ENCODE assay signal across 12 mouse cellular contexts in genomic region chr11:106703931-106704330, GRCm38 (mm10). TPM values are rescaled to one million over a fixed set of nuclear protein-coding genes. Genes with fewer than 3 reads are reported as not detected.
"Had no signal": no experiment of that assay in that cellular context is flagged by ENCODE, and none has a peak within 500 bp of the region (broad histone marks: within the 10 kb centered on the region; RNA-seq: fewer than 3 reads in every experiment).

No protein-coding gene starts in this region.

- DNase-seq: kidney, adult 8-10 months; kidney, postnatal 10 days; kidney, postnatal 36 days; layer of hippocampus, postnatal 36 days; liver, embryonic 13.5 days; lung, embryonic 14.5 days; midbrain, embryonic 14.5 days; thymus, postnatal 25 days had no signal

- H3K9me3 ChIP-seq: kidney, embryonic 15.5 days; liver, embryonic 13.5 days had no signal

- H3K27ac ChIP-seq: kidney, embryonic 15.5 days; left cerebral cortex, adult 2 months; liver, embryonic 13.5 days; macrophage had no signal

- H3K9ac ChIP-seq: kidney, embryonic 15.5 days; liver, embryonic 13.5 days; lung, embryonic 14.5 days had no signal

- H3K27me3 ChIP-seq: kidney, embryonic 15.5 days; liver, embryonic 13.5 days had no signal

- H3K36me3 ChIP-seq: kidney, embryonic 15.5 days; liver, embryonic 13.5 days had no signal

- H3K4me3 ChIP-seq: kidney, embryonic 15.5 days; left cerebral cortex, adult 2 months; liver, embryonic 13.5 days had no signal

RNA-seq across cellular contexts. Expression of gene Milr1, which starts 47.1 kb away (rescaled TPM):
- total RNA-seq: layer of hippocampus, postnatal 36 days; midbrain, postnatal 0 days had no signal
